Mouse (Mus musculus) neural tube, embryonic 13.5 days (tissue): ENCODE measurements around the gene P2ry14. TPM values are rescaled to one million over a fixed set of nuclear protein-coding genes. Genes with fewer than 3 reads are reported as not detected.

Source experiments
- polyA plus RNA-seq: library from polyadenylated mRNA; unstranded; fragments of >200 nt; fragmentation: Nextera tagmentation; extraction: Ambion mirVana; gene quantifications from 2 replicates; pipeline ENCODE4 v1.2.1, GENCODE M21; 2015

P2ry14 gene
- polyA plus RNA-seq, 1 experiment from 2014 or later = 3.9 TPM

Other genes with a start within 250 kb of the P2ry14 start
- gene Med12l, start 147.8 kb downstream of the P2ry14 start, polyA plus RNA-seq = 3.7 and 3.9 TPM in 2 replicates
- 0.61 and 1.4 TPM in 2 replicates for gene Gpr171, start 51.8 kb downstream of the P2ry14 start, polyA plus RNA-seq
- not detected in 2 replicates for gene Gpr87, start 41.5 kb upstream of the P2ry14 start, polyA plus RNA-seq
- gene P2ry13, start 57.3 kb upstream of the P2ry14 start, polyA plus RNA-seq = 1.9 and 2.0 TPM in 2 replicates
- gene P2ry12, start 109.3 kb upstream of the P2ry14 start, polyA plus RNA-seq = 8.1 and 8.9 TPM in 2 replicates
- gene Igsf10, start 190.8 kb upstream of the P2ry14 start, polyA plus RNA-seq = 2.8 TPM in 2 replicates